Mouse (Mus musculus) heart, embryonic 13.5 days (tissue): ENCODE data around the gene Clasp2. TPM values are rescaled to one million over a fixed set of nuclear protein-coding genes. Genes with fewer than 3 reads are reported as not detected.

ENCODE experiments used
- ATAC-seq: fragments of 200-750 bp; cut with Nextera tagmentation; 2 replicates; pipeline ENCODE4 v1.8.0; 2017; ENCODE audit warnings: moderate TSS enrichment; ENCODE audit not compliant: insufficient number of reproducible peaks, low FRiP score, low TSS enrichment; ENCODE audit errors: extremely low read depth
- H3K27ac ChIP-seq: fragments of 300-500 bp; sonication (generic); replicated peaks from 2 replicates; pipeline ENCODE4 v1.5.1; 2015; ENCODE audit warnings: moderate library complexity, mild to moderate bottlenecking, inconsistent platforms
- H3K27me3 ChIP-seq: fragments of 300-500 bp; sonication (generic); replicated peaks from 2 replicates; pipeline ENCODE4 v1.6.1; 2015; ENCODE audit warnings: mild to moderate bottlenecking, inconsistent platforms
- H3K36me3 ChIP-seq: fragments of 300-500 bp; sonication (generic); 2 replicates; pipeline ENCODE4 v1.6.1; 2015; ENCODE audit warnings: mild to moderate bottlenecking, inconsistent platforms
- H3K4me1 ChIP-seq: fragments of 300-500 bp; sonication (generic); 2 replicates; pipeline ENCODE4 v1.6.1; 2015; ENCODE audit warnings: inconsistent platforms
- H3K4me2 ChIP-seq: fragments of 300-500 bp; sonication (generic); 2 replicates; pipeline ENCODE4 v1.6.1; 2015; ENCODE audit warnings: inconsistent platforms, mild to moderate bottlenecking, moderate library complexity
- H3K4me3 ChIP-seq: fragments of 300-500 bp; sonication (generic); 2 replicates; pipeline ENCODE4 v1.5.1; 2015; ENCODE audit warnings: moderate library complexity, mild to moderate bottlenecking, inconsistent platforms
- H3K9ac ChIP-seq: fragments of 300-500 bp; sonication (generic); 2 replicates; pipeline ENCODE4 v1.6.1; 2015; ENCODE audit warnings: inconsistent platforms, mild to moderate bottlenecking, moderate library complexity
- H3K9me3 ChIP-seq: fragments of 300-500 bp; sonication (generic); 2 replicates; pipeline ENCODE4 v1.6.1; 2016; ENCODE audit warnings: inconsistent platforms
- WGBS: fragments of 180-500 bp; shearing (Covaris S2); methylation state at CpG from one replicate; pipeline ENCODE4 v1.1.7; 2015; ENCODE audit warnings: mixed read lengths; 5-methylcytosine and 5-hydroxymethylcytosine counted together
- polyA plus RNA-seq: library from polyadenylated mRNA; unstranded; fragments of >200 nt; fragmentation: Nextera tagmentation; extraction: Ambion mirVana; gene quantifications from 2 replicates; pipeline ENCODE4 v1.2.1, GENCODE M21; 2015

The Clasp2 gene
- polyA plus RNA-seq, 1 experiment from 2014 or later: 20.3 TPM

DNA sequence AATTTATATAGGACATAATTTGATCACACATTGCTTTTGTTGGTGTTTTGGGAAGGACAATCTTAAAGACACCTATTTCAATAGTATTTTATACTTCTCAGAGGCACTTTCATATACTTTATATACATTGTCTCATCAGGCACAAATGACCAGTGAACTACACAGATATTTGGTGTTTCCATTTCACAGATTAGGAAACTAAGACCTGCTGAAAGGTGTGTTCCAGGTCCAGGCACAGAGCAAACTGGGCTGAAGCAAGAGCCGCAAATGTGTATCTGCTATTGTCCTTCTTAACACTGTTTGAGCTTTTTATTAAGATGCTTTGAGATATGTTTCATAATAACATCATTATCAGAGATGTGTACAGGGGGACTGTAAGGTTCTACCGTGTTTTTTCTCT, 52.7 kb downstream of the Clasp2 start:
- Histone ChIP-seq H3K4me1 (peaks cover 55% of the 10 kb centered on the region), H3K9ac (no peak overlapping the region), H3K27ac (no peak overlapping the region), H3K9me3 (no peaks in the 10 kb centered on the region), H3K36me3 (no peaks in the 10 kb centered on the region), H3K4me2 (peak overlapping the region; percentile 70), H3K4me3 (peak overlapping the region; percentile 58), H3K27me3 (no peaks in the 10 kb centered on the region)
- no peak for ATAC-seq
- 81% methylated on average over 2 of the region's 2 CpGs for WGBS

DNA sequence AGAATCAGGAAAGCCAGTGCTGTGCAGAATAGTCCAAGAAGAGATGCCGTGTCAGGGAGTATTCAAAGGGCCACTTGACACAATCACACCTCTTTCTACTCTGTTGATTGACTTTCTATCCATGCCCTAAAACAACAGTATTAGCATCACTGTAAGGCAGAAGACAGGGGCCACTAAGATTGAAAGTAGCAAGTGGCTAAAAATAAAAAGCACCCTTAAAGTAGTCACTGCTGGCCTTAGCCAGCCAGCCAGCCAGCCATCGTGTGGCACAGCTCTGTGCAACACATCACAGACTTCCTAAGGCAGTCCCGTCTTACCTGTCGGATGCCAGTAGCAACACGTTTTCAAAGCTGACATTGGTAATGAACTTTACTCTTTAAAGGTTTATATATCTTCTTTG, 55.9 kb downstream of the Clasp2 start:
- 61% methylated on average over 5 of the region's 5 CpGs for WGBS
- Histone ChIP-seq H3K4me3 (no peak overlapping the region), H3K4me2 (no peak overlapping the region), H3K36me3 (no peaks in the 10 kb centered on the region), H3K4me1 (peaks cover 56% of the 10 kb centered on the region), H3K27me3 (no peaks in the 10 kb centered on the region), H3K27ac (no peak overlapping the region), H3K9me3 (no peaks in the 10 kb centered on the region), H3K9ac (no peak overlapping the region)
- no peak for ATAC-seq

DNA sequence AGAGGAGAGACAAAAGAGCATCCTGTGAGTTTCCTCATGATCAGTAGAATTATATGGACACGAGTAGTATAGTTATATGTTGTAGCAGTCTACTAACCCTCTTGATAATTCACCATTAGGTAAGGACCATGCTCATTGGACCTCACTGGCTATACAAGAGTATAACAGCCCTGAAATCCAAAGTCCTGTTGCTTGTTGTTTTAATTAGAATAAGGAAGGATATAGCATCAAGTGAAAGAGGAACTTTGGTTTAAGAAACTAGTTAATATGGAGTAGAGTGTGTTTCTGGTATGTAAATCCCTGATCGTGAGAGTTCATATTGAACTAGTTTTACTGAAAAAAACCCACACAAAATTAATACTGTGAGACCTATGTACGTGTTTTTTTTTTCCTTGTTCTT, 59.4 kb downstream of the Clasp2 start:
- Histone ChIP-seq H3K4me3 (no peak overlapping the region), H3K27ac (no peak overlapping the region), H3K9ac (no peak overlapping the region), H3K9me3 (no peaks in the 10 kb centered on the region), H3K4me1 (peaks cover 40% of the 10 kb centered on the region), H3K36me3 (no peaks in the 10 kb centered on the region), H3K27me3 (no peaks in the 10 kb centered on the region), H3K4me2 (no peak overlapping the region)
- 88% methylated on average over 3 of the region's 3 CpGs for WGBS
- ATAC-seq: no peak

DNA sequence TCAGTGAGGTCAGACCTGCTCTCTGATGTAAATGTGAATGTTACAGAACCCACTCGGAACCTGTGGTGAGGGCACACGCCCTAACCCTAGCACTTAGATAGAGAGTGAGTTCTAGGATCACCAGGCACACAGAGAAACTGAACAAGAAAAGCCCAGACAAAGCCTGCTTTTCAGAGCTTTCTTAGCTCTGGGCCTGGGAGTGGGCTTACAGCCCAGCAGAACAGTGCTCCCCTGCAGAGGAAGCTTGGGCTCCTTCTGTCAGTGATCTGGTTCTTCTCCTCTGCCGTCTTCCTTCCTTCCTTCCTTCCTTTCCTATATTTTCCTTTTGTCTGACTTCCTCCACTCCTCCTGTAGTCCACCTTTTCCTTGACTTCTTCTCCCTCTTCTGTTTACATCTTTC, 61.5 kb downstream of the Clasp2 start:
- ATAC-seq: no peak
- H3K27me3 ChIP-seq: no peaks in the 10 kb centered on the region
- peaks cover 2% of the 10 kb centered on the region; the same call in 1 of the 2 replicates for H3K36me3 ChIP-seq
- H3K4me3 ChIP-seq: no peak overlapping the region
- no peaks in the 10 kb centered on the region for H3K9me3 ChIP-seq
- H3K4me1 ChIP-seq: peaks cover 36% of the 10 kb centered on the region
- 59% methylated on average over 3 of the region's 3 CpGs for WGBS
- no peak overlapping the region; the same call in 1 of the 2 replicates for H3K27ac ChIP-seq
- H3K9ac ChIP-seq: no peak overlapping the region
- no peak overlapping the region for H3K4me2 ChIP-seq

DNA sequence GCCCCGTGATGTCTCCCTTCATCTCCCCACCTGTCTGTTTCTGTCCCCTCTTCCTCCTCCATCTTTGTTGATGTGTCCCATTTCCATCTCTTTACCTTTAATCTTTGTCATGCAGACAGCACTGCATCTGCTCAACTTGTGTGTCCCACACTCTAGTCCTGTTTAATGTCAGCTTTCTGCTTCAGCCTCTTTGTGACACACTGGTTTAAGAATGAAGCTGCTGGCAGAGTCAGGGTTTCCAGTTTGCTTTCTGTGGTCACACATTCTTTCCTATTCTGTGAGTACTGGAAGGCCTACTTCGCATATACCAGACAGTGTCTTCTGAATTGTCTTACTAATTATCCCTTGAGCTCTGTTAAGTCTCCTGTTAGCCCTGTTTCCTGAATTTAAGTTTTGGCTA, 62.5 kb downstream of the Clasp2 start:
- 66% methylated on average over 2 of the region's 2 CpGs for WGBS
- Histone ChIP-seq H3K27ac (no peak overlapping the region; the same call in 1 of the 2 replicates), H3K4me3 (no peak overlapping the region), H3K9me3 (no peaks in the 10 kb centered on the region), H3K9ac (no peak overlapping the region), H3K4me1 (peaks cover 35% of the 10 kb centered on the region), H3K36me3 (peaks cover 2% of the 10 kb centered on the region; the same call in 1 of the 2 replicates), H3K27me3 (no peaks in the 10 kb centered on the region), H3K4me2 (no peak overlapping the region)
- ATAC-seq: no peak

DNA sequence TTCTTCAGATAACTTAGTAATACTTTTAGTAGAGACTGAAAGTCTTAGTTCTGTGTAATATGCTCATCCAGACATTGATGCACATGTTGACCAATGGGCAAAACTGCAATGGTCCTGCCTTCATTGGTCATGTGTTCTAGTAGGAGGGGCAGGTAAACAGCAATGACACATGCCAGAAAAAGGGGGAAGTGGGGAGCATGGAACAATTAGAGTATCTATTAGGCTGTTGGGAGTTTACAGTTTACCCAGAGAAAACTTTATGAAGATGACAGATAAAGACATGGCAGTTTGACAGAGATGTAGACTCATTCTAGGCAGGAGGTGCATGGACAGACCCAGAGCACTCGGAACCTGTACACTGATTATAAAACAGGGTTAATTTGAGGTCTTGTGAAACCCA, 64.1 kb downstream of the Clasp2 start:
- H3K9me3 ChIP-seq: no peaks in the 10 kb centered on the region
- no peak overlapping the region for H3K4me2 ChIP-seq
- H3K4me1 ChIP-seq: peaks cover 21% of the 10 kb centered on the region; the same call in 1 of the 2 replicates
- H3K36me3 ChIP-seq: peaks cover 2% of the 10 kb centered on the region; the same call in 1 of the 2 replicates
- no peak for ATAC-seq
- H3K27ac ChIP-seq: no peak overlapping the region
- no peaks in the 10 kb centered on the region for H3K27me3 ChIP-seq
- H3K9ac ChIP-seq: no peak overlapping the region
- no peak overlapping the region for H3K4me3 ChIP-seq
- WGBS: 92% methylated on average over 1 of the region's 1 CpGs

GRCm38 (mm10) chr9:113811327-113811726, 70.1 kb downstream of the Clasp2 start:
- no peak overlapping the region for H3K4me2 ChIP-seq
- WGBS: 84% methylated on average over 1 of the region's 1 CpGs
- H3K27ac ChIP-seq: no peak overlapping the region
- no peaks in the 10 kb centered on the region for H3K27me3 ChIP-seq
- peaks cover 2% of the 10 kb centered on the region; the same call in 1 of the 2 replicates for H3K36me3 ChIP-seq
- H3K4me3 ChIP-seq: no peak overlapping the region
- H3K4me1 ChIP-seq: peaks cover 11% of the 10 kb centered on the region
- no peaks in the 10 kb centered on the region for H3K9me3 ChIP-seq
- ATAC-seq: no peak
- H3K9ac ChIP-seq: no peak overlapping the region

DNA sequence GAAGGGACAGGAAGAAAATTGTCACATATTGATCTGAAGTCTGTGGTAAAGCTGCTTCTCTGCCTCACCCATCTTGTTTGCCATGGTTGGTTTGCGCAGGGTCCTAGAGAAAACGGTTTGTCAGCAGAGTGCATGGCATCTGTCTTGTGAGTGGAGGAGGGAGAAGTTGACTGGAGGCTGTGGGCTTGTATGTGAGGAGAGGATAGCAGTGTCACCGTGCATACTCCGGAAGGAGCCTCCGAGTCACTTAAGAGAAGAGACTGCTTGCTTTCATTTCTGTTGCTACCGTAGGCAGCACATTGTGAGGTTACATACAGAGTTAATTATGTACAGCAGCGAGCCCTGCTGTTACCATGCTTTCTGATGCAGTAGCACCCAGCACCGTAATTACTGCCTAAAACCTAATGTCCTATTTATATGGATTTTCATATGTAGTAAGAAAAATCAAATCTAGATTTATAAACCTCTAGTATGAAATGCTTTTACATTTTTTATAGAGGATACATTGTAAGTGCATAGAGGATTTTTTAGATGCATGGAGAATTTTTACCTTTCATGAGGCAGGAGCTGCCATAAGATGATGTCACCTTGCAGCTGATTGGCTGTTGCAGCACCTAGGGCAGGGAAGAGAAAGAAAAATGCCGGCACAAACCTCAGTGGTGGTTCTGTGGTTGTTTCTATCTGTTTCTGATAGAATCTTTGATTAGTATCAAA, 70.8 kb downstream of the Clasp2 start:
- peak overlapping the region; percentile 53 for H3K4me3 ChIP-seq
- H3K9ac ChIP-seq: peak overlapping the region; percentile 74
- H3K27me3 ChIP-seq: no peaks in the 10 kb centered on the region
- peak overlapping the region; percentile 74 for H3K27ac ChIP-seq
- no peak for ATAC-seq
- H3K4me2 ChIP-seq: peak overlapping the region; percentile 68
- no peaks in the 10 kb centered on the region for H3K9me3 ChIP-seq
- peaks cover 11% of the 10 kb centered on the region for H3K4me1 ChIP-seq
- 36% methylated on average over 9 of the region's 9 CpGs for WGBS
- H3K36me3 ChIP-seq: no peaks in the 10 kb centered on the region

- no peaks in the 10 kb centered on the region for H3K27me3 ChIP-seq
- H3K4me2 ChIP-seq: peak overlapping the region; percentile 68
- 63% methylated on average over 4 of the region's 4 CpGs for WGBS
- peaks cover 3% of the 10 kb centered on the region; the same call in 1 of the 2 replicates for H3K36me3 ChIP-seq
- peak overlapping the region; percentile 74 for H3K9ac ChIP-seq
- peaks cover 11% of the 10 kb centered on the region for H3K4me1 ChIP-seq
- ATAC-seq: no peak
- H3K4me3 ChIP-seq: peak overlapping the region; percentile 53
- H3K9me3 ChIP-seq: no peaks in the 10 kb centered on the region
- no peak overlapping the region for H3K27ac ChIP-seq
Measured at GRCm38 (mm10) chr9:113812671-113813001, 71.4 kb downstream of the Clasp2 start.

DNA sequence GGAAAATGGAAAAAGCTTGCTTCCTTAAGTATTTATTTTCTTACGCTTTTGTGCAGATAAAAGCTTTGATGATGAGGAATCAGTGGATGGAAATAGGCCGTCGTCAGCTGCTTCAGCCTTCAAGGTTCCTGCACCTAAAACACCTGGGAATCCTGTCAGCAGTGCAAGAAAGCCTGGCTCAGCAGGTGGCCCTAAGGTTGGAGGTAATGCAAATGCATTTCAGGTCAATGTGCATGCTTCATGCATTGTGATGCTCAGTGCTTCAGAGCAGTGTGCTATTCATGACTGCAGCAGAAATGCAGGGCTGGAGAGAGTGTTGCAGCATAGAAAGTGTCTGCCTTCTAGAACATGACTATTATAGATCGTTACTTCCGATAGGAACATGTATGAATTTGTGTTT, 71.8 kb downstream of the Clasp2 start:
- WGBS: 86% methylated on average over 5 of the region's 5 CpGs

GRCm38 (mm10) chr9:113815836-113816235, 74.6 kb downstream of the Clasp2 start:
- Histone ChIP-seq H3K4me3 (no peak overlapping the region), H3K36me3 (peaks cover 5% of the 10 kb centered on the region; the same call in 1 of the 2 replicates), H3K4me2 (no peak overlapping the region), H3K4me1 (peaks cover 14% of the 10 kb centered on the region), H3K9ac (no peak overlapping the region), H3K27me3 (no peaks in the 10 kb centered on the region), H3K27ac (no peak overlapping the region), H3K9me3 (no peaks in the 10 kb centered on the region)
- no peak for ATAC-seq
- WGBS: 80% methylated on average over 2 of the region's 2 CpGs

More for the DNA sequence above, 71.8 kb downstream of the Clasp2 start:
- peaks cover 11% of the 10 kb centered on the region for H3K4me1 ChIP-seq
- no peaks in the 10 kb centered on the region for H3K9me3 ChIP-seq
- H3K9ac ChIP-seq: no peak overlapping the region
- no peak overlapping the region for H3K4me2 ChIP-seq
- H3K27me3 ChIP-seq: no peaks in the 10 kb centered on the region
- no peak overlapping the region for H3K4me3 ChIP-seq
- no peak for ATAC-seq
- peaks cover 3% of the 10 kb centered on the region; the same call in 1 of the 2 replicates for H3K36me3 ChIP-seq
- H3K27ac ChIP-seq: no peak overlapping the region

GRCm38 (mm10) chr9:113822150-113822549, 80.9 kb downstream of the Clasp2 start:
- no peak overlapping the region for H3K9ac ChIP-seq
- no peak overlapping the region for H3K4me3 ChIP-seq
- H3K27me3 ChIP-seq: no peaks in the 10 kb centered on the region
- peak overlapping the region; percentile 56; the same call in 1 of the 2 replicates for H3K27ac ChIP-seq
- ATAC-seq: no peak
- 44% methylated on average over 1 of the region's 1 CpGs for WGBS
- peaks cover 10% of the 10 kb centered on the region for H3K4me1 ChIP-seq
- no peaks in the 10 kb centered on the region for H3K9me3 ChIP-seq
- H3K4me2 ChIP-seq: no peak overlapping the region
- H3K36me3 ChIP-seq: peaks cover 9% of the 10 kb centered on the region
